Mouse (Mus musculus): Measurements from ENCODE around the gene Prss38.
"Not testable (repeated sequence)": the region's sequence is repeated elsewhere in the genome, so short reads cannot be mapped to it uniquely, and the experiment has no call there.

Prss38 gene

DNA sequence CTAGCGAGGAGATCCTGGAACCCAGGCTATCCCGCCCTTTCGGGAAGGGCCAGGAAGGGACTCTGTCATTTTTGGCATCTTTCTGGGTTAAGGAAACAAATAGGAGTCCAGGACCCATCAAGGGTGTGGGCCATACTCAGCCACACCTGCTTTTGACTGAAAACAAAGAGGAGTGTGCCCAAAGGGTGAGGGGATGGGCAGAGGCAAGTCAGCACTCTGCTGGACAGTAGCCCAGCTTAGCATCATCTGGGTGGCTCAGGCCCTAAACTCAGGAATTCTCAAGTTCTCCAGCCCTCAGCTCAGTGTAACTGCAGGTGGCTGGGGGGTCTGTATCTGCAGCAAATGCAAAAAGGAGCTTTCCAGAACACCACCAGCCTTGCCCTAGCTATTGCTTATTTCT is 2.5 kb upstream of the Prss38 start:
- in situ Hi-C loops (cut with MboI) = no loop called here

GRCm38 (mm10) chr11:59369848-59370247 is 5.6 kb downstream of the Prss38 start:
- in situ Hi-C loops (cut with MboI) = no loop called here

GRCm38 (mm10) chr11:59367955-59368354 is 7.5 kb downstream of the Prss38 start:
- in situ Hi-C loops (cut with MboI) = not testable (repeated sequence)

DNA sequence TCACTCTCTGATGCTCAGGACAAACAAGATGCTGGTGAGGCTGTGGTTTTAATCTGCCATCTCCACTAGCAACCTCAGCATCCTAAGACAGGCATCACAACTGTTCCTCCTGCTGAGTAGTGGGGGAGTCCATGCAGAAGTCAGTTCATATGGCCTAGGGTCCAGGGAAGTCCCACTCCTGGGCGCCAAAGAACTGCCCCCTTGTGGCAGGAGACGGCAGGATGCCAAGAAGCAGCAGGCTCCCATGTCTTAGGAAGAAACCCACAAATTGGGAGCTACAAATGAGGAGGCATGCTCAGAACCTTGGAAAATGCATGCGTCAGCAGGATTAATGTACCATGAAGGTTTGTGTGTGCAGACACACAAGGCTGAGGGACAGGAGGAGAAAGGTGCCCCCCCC is 8.8 kb downstream of the Prss38 start:
- in situ Hi-C loops (cut with MboI) = no loop called here

DNA sequence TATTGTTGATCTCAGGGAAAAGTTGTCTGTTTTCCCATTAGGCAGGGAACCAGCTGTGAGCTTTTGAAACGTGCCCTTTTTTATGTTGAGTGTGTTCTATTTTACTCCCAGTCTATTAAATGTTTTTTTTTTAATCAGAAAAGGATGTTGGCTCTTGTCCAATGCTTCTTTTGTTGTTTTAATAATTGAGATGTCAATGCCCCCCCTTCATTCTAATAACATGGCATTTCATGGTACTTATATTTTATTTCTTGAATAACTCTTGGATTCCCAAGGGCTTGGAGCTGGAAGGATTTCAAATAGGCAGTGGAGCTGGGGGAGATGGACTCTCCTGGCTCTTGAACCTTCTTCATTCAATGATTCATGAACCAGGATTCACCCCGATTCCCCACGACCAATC is 9.4 kb downstream of the Prss38 start:
- in situ Hi-C loops (cut with MboI) = no loop called here

DNA sequence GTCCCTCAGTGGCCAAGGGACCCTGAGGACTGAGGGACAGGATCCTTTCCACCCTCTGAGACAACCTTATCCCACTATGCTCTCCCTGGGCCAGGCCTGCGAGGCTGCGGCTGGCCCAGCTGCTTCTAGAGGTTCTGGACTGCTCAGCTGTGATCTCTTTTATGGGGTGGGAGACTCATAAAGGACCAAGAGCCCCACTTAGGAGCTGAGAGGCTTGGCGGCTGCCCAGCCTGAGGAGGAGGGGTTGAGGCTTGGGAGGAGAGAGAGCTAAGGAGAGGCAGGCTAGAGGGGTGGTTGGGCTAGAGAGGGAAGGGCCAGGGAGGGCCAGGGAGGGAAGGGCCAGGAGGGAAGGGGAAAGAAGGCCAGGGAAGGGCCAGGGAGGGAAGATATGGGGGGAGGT is 11.0 kb downstream of the Prss38 start:
- in situ Hi-C loops (cut with MboI) = no loop called here

DNA sequence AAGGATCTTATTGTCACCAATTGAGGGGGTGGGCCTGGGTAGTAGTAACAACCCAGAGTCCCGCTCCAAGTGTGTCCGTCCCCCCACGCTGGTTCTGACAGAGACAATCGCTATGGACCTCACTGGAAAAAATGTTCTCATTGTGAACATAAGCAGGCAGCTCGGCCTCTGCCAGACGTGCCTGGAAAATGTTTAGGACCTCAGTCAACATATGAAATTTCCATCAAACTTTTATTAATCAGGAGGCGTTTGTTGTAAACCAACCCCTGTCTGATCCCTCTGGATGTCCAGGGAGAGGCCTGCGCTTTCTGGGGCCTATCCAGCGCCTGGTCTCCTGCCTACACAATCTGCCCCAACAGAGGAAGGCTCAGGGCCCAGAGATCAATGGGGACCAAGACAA is 11.4 kb downstream of the Prss38 start:
- in situ Hi-C loops (cut with MboI) = no loop called here

- in situ Hi-C loops (cut with MboI) = no loop called here
Observed at GRCm38 (mm10) chr11:59361291-59361690, 14.2 kb downstream of the Prss38 start.

DNA sequence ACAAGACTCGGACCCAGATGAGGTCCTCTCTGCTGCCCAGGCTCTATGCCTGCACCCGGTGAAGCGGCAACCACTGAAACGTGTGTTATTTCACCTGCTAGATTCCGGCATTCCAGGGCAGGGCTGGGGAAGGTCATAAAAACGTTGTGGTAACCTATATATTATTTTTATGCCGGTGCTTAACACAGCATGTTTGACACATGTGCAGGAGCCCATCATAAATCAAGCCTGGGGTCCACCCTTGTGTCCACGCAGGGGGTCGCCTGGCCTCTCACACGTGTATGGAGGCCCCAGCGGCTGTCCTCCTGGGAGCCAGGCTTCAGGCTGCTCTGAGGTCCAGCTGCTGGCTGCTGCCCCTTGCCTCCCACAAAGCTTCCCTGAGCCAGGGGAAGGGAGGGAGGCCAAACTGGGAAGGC is 18.6 kb downstream of the Prss38 start:
- in situ Hi-C loops (cut with MboI) = no loop called here

DNA sequence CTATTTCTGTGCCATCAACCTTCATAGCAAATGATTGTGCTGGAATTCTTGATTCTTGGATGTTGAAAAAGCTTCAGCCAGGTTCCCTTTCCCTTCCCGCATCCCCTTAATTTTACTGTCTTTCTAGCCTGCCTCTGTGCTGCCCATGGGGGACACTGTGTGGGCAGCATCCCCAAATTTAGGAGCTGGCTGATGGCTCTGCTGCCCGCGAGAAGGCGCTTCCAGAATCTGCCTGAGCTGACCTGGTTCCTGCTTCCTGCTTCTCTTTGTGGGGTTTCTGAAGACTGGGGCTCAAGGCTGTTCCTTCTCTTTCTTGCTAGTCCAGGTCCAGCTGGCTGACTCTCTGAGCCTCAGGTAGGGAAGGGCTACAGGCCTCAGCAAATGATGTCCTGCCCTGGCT is 20.7 kb downstream of the Prss38 start:
- in situ Hi-C loops (cut with MboI) = no loop called here

DNA sequence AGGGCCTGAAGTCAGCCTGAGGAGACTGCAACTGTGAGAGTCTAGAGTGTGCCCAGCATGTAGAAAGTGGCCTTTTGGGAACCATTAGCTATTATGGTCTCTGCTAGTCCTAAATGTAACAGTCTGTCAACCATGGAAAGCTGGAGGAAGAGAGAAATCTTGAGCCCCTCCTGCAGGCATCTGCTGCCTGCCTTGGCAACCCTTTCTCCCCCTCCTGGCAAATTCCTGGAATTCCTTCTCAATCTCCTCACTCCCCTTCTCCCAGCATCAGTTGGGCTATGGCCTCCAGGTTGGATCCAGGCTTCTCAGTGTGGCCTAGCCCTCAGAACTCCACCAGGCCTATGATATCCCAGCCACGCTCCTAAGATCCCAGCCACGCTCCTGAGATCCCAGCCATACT is 25.1 kb downstream of the Prss38 start:
- in situ Hi-C loops (cut with MboI) = no loop called here

GRCm38 (mm10) chr11:59346166-59346910 is 29.1 kb downstream of the Prss38 start:
- in situ Hi-C loops (cut with MboI) = no loop called here

DNA sequence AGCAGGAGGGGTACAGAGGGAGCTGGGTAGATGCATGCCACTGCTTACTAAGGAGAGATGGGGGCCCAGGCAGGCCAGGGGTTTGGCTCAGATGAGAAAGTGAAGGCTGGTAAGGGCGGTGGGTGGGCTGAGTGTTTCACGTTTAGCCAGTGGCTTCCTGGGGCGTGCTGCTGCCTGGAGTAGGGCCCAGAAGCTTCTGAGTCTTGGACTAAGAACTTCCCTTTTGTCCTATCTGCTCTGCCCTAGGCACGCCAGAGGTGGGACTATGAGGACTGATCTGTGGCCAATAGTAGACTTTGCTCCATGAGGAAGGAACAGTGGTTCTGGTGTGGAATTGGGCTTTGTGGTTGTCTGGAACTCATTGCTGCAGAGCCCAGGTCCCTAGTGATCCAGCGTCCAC is 32.5 kb downstream of the Prss38 start:
- in situ Hi-C loops (cut with MboI) = no loop called here

GRCm38 (mm10) chr11:59338736-59339120 is 36.7 kb downstream of the Prss38 start:
- in situ Hi-C loops (cut with MboI) = no loop called here

DNA sequence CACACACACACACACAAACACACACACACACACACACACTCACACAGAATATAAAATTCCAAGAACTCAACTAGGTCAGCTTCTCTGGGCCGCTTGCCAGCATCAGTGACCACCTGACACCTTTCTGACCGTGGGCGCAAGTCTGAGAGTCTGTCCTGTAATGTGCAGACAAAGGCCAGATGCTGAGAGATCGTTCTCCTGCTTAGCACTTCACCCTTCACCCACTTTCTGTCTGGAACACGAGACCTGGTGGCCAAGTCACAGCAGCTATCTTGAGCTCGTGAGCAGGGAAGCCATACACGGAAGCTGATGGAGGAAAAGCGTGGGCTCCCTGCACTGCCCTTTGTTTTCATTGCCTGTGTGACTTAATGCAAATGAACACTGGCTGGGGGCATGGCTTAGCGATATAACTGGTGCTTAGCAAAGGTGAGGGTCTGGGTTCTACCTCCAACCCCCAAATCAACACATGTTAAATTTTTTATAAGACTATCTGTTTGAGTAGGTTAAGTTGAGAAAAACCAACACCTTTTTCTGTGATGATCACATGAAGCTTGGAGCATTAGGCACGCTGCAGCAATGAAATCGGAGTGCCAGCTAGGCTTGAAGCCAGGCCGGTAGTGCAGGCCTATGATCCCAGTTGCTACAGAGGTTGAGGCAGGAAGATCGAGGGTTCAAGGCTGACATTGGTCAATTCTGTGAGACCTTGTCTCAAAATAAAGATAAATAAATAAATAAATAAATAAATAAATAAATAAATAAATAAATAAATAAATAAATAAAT is 37.3 kb downstream of the Prss38 start:
- in situ Hi-C loops (cut with MboI) = no loop called here

GRCm38 (mm10) chr11:59336381-59336780 is 39.1 kb downstream of the Prss38 start:
- in situ Hi-C loops (cut with MboI) = no loop called here

- in situ Hi-C loops (cut with MboI) = no loop called here
Observed at GRCm38 (mm10) chr11:59335942-59336341, 39.5 kb downstream of the Prss38 start.

- in situ Hi-C loops (cut with MboI) = no loop called here
Observed at GRCm38 (mm10) chr11:59335150-59335549, 40.3 kb downstream of the Prss38 start.

- in situ Hi-C loops (cut with MboI) = no loop called here
Observed at GRCm38 (mm10) chr11:59332938-59333337, 42.5 kb downstream of the Prss38 start.

GRCm38 (mm10) chr11:59331167-59331869 is 44.1 kb downstream of the Prss38 start:
- in situ Hi-C loops (cut with MboI) = no loop called here

- in situ Hi-C loops (cut with MboI) = no loop called here
Observed at GRCm38 (mm10) chr11:59330560-59330959, 44.9 kb downstream of the Prss38 start.

- in situ Hi-C loops (cut with MboI) = no loop called here
Observed at GRCm38 (mm10) chr11:59329616-59330015, 45.8 kb downstream of the Prss38 start.

- in situ Hi-C loops (cut with MboI) = no loop called here
Observed at GRCm38 (mm10) chr11:59327625-59328024, 47.8 kb downstream of the Prss38 start.

Data from mature B cell (primary cell).